ENCODE assay signal across 20 mouse cellular contexts in genomic region chr2:52576546-52576945, GRCm38 (mm10).
DNase-seq lines count a peak whose midpoint lies in the region; ATAC-seq and TF ChIP-seq lines count a peak whose summit lies in the region.
"Had no signal": no experiment of that assay in that cellular context is flagged by ENCODE, and none has a peak within 500 bp of the region (broad histone marks: within the 10 kb centered on the region; RNA-seq: fewer than 3 reads in every experiment).

No protein-coding gene starts in this region.

- H3K27ac ChIP-seq in cerebellum, adult 2 months (ENCODE audit: insufficient read depth, low read length), result peak overlapping the region; percentile 25; the same call in 1 of the 2 replicates
- H3K27ac ChIP-seq in heart, embryonic 11.5 days (ENCODE audit: low read depth, low read length), result no peak overlapping the region
- peak overlapping the region; percentile 53 for H3K27ac ChIP-seq in liver, adult 2 months (replicated peaks; ENCODE audit: insufficient read depth, low read depth, low read length)
- H3K27ac ChIP-seq in liver, embryonic 12.5 days, result no peak overlapping the region
- H3K27ac ChIP-seq: embryonic facial prominence, embryonic 12.5 days; heart, adult 2 months; hindbrain, postnatal 0 days had no signal

- H3K9ac ChIP-seq in heart, embryonic 11.5 days (ENCODE audit: low read depth, low read length), result no peak overlapping the region
- H3K9ac ChIP-seq in liver, adult 2 months (ENCODE audit: low read depth, low read length), result no peak overlapping the region
- H3K9ac ChIP-seq in liver, embryonic 12.5 days, result no peak overlapping the region
- H3K9ac ChIP-seq: embryonic facial prominence, embryonic 12.5 days had no signal

- H3K36me3 ChIP-seq in heart, embryonic 11.5 days (ENCODE audit: control insufficient read depth, insufficient read depth, low read length), result no peaks in the 10 kb centered on the region
- H3K36me3 ChIP-seq in liver, adult 2 months (ENCODE audit: control insufficient read depth, insufficient read depth, low read length), result no peaks in the 10 kb centered on the region
- no peaks in the 10 kb centered on the region for H3K36me3 ChIP-seq in liver, embryonic 12.5 days
- H3K36me3 ChIP-seq: embryonic facial prominence, embryonic 12.5 days; G1E had no signal

- DNase-seq in cerebellum, adult 2 months, result no peak
- no peak for DNase-seq in cerebellum, adult 11 months
- peak; percentile 94 for DNase-seq in heart, adult 11 months
- DNase-seq in liver, adult 2 months (ENCODE audit: extremely low read depth, low read depth, low spot score), result peak; percentile 68
- peak; percentile 79 for DNase-seq in skeletal muscle tissue, adult 2 months (ENCODE audit: low read depth, low spot score)
- no peak for DNase-seq in frontal cortex, postnatal 36 days (ENCODE audit: low spot score in 2 of 2)
- DNase-seq: adrenal gland, adult 8-10 months; adrenal gland, postnatal 36 days; B cell, adult 2 months; cerebellum, adult 9-10 months; cerebellum, postnatal 25 days; kidney, adult 11 months had no signal

- TF ChIP-seq CTCF in cerebellum, adult 2 months (IDR thresholded peaks at IDR 0.05; ENCODE audit: borderline replicate concordance, insufficient read depth, low read depth, low read length), result no peak
- TF ChIP-seq CTCF in liver, adult 2 months (IDR thresholded peaks at IDR 0.05; ENCODE audit: low read depth, low read length), result no peak

- H3K4me2 ChIP-seq in heart, embryonic 11.5 days, result no peak overlapping the region
- no peak overlapping the region for H3K4me2 ChIP-seq in liver, embryonic 12.5 days
- H3K4me2 ChIP-seq: embryonic facial prominence, embryonic 12.5 days had no signal

- no peaks in the 10 kb centered on the region for H3K27me3 ChIP-seq in cerebellum, adult 2 months (ENCODE audit: control insufficient read depth, insufficient read depth, low read length)
- no peaks in the 10 kb centered on the region for H3K27me3 ChIP-seq in heart, embryonic 11.5 days (ENCODE audit: control insufficient read depth, insufficient read depth, low read length)
- no peaks in the 10 kb centered on the region for H3K27me3 ChIP-seq in liver, adult 2 months (ENCODE audit: control insufficient read depth, insufficient read depth, low read length)
- no peaks in the 10 kb centered on the region for H3K27me3 ChIP-seq in liver, embryonic 12.5 days (replicated peaks)
- H3K27me3 ChIP-seq: embryonic facial prominence, embryonic 12.5 days had no signal

- WGBS in cerebellum, adult 2 months, result 56% methylated on average over 2 of the region's 2 CpGs
- WGBS in heart, embryonic 11.5 days (ENCODE audit: insufficient replicate concordance), result 69% methylated on average over 2 of the region's 2 CpGs
- 31% methylated on average over 2 of the region's 2 CpGs for WGBS in liver, adult 2 months
- WGBS in liver, embryonic 12.5 days (ENCODE audit: insufficient replicate concordance), result 82% methylated on average over 2 of the region's 2 CpGs

- ATAC-seq in heart, embryonic 11.5 days (replicated peaks; ENCODE audit: insufficient number of reproducible peaks, low FRiP score, low TSS enrichment), result no peak
- ATAC-seq in liver, embryonic 12.5 days, result no peak
- ATAC-seq: CD4-positive, CD25-positive, alpha-beta regulatory T cell, adult 4 months; forebrain, embryonic 16.5 days; hindbrain, postnatal 0 days had no signal

- no peak for TF ChIP-seq POLR2A in cerebellum, adult 2 months (IDR thresholded peaks at IDR 0.05; ENCODE audit: borderline replicate concordance, insufficient read depth, low read length)
- no peak for TF ChIP-seq POLR2A in liver, adult 2 months (IDR thresholded peaks at IDR 0.05; ENCODE audit: extremely low read depth, insufficient read depth, low read length)

- no peaks in the 10 kb centered on the region for H3K9me3 ChIP-seq in heart, embryonic 11.5 days (replicated peaks; ENCODE audit: control insufficient read depth, low read length)
- no peaks in the 10 kb centered on the region for H3K9me3 ChIP-seq in liver, embryonic 12.5 days (replicated peaks)
- H3K9me3 ChIP-seq: embryonic facial prominence, embryonic 12.5 days; G1E had no signal

- H3K79me2 ChIP-seq in liver, adult 2 months (ENCODE audit: control insufficient read depth, insufficient read depth, low read length), result no peaks in the 10 kb centered on the region

- no peak overlapping the region for H3K4me3 ChIP-seq in cerebellum, adult 2 months (replicated peaks; ENCODE audit: insufficient read depth, low read depth, low read length)
- H3K4me3 ChIP-seq in heart, embryonic 11.5 days (ENCODE audit: low read depth, low read length), result no peak overlapping the region
- H3K4me3 ChIP-seq in liver, adult 2 months (ENCODE audit: insufficient read depth, low read depth, low read length), result no peak overlapping the region
- no peak overlapping the region for H3K4me3 ChIP-seq in liver, embryonic 12.5 days
- H3K4me3 ChIP-seq: embryonic facial prominence, embryonic 12.5 days; heart, adult 2 months had no signal

- H3K4me1 ChIP-seq in cerebellum, adult 2 months (ENCODE audit: control insufficient read depth, insufficient read depth, low read length), result peaks cover 21% of the 10 kb centered on the region
- H3K4me1 ChIP-seq in heart, embryonic 11.5 days (ENCODE audit: control insufficient read depth, insufficient read depth, low read length), result peaks cover 12% of the 10 kb centered on the region
- H3K4me1 ChIP-seq in liver, adult 2 months (ENCODE audit: control insufficient read depth, insufficient read depth, low read length), result peaks cover 19% of the 10 kb centered on the region
- H3K4me1 ChIP-seq in liver, embryonic 12.5 days, result peaks cover 39% of the 10 kb centered on the region
- H3K4me1 ChIP-seq: embryonic facial prominence, embryonic 12.5 days had no signal

Comparison
In these comparisons a context has a peak if more than half of its experiments do, and no peak if none do; other contexts are left out.
1. H3K27ac ChIP-seq: peak in cerebellum, adult 2 months (single experiment) and liver, adult 2 months (single experiment); none in heart, embryonic 11.5 days (single experiment) and liver, embryonic 12.5 days (single experiment).
2. DNase-seq: peak in heart, adult 11 months (single experiment), liver, adult 2 months (single experiment) and skeletal muscle tissue, adult 2 months (single experiment); none in cerebellum, adult 2 months (0 of 2), cerebellum, adult 11 months (single experiment) and frontal cortex, postnatal 36 days (0 of 2).